Mouse (Mus musculus) heart, embryonic 11.5 days (tissue): ENCODE measurements around the gene Gjb4. TPM values are rescaled to one million over a fixed set of nuclear protein-coding genes. Genes with fewer than 3 reads are reported as not detected.
A peak's percentile ranks its signal among the peaks of the same experiment; 100 is the strongest.

Experiments
- ATAC-seq: fragments of 200-750 bp; cut with Nextera tagmentation; replicated peaks from 2 replicates; pipeline ENCODE4 v1.8.0; 2017; ENCODE audit warnings: moderate library complexity; ENCODE audit not compliant: insufficient number of reproducible peaks, low FRiP score, low TSS enrichment
- H3K27ac ChIP-seq: fragments of 300-500 bp; sonication (generic); 2 replicates; pipeline ENCODE4 v1.5.1; 2014; ENCODE audit warnings: mild to moderate bottlenecking, low read depth, low read length
- H3K27me3 ChIP-seq: fragments of 300-500 bp; sonication (generic); 2 replicates; pipeline ENCODE4 v1.6.1; 2014; ENCODE audit warnings: mild to moderate bottlenecking, low read length, mixed read lengths; ENCODE audit not compliant: control insufficient read depth, insufficient read depth
- H3K36me3 ChIP-seq: fragments of 300-500 bp; sonication (generic); 2 replicates; pipeline ENCODE4 v1.6.1; 2014; ENCODE audit warnings: mild to moderate bottlenecking, low read length, moderate library complexity, mixed read lengths; ENCODE audit not compliant: control insufficient read depth, insufficient read depth
- H3K4me1 ChIP-seq: fragments of 300-500 bp; sonication (generic); 2 replicates; pipeline ENCODE4 v1.6.1; 2014; ENCODE audit warnings: low read length; ENCODE audit not compliant: control insufficient read depth, insufficient read depth
- H3K4me2 ChIP-seq: fragments of 300-500 bp; sonication (generic); 2 replicates; pipeline ENCODE4 v1.6.1; 2014; ENCODE audit warnings: mild to moderate bottlenecking, moderate library complexity
- H3K4me3 ChIP-seq: fragments of 300-500 bp; sonication (generic); 2 replicates; pipeline ENCODE4 v1.5.1; 2014; ENCODE audit warnings: low read depth, low read length
- H3K9ac ChIP-seq: fragments of 300-500 bp; sonication (generic); 2 replicates; pipeline ENCODE4 v1.6.1; 2014; ENCODE audit warnings: mild to moderate bottlenecking, low read depth, low read length, moderate library complexity
- H3K9me3 ChIP-seq: fragments of 300-500 bp; sonication (generic); replicated peaks from 2 replicates; pipeline ENCODE4 v1.6.1; 2016; ENCODE audit warnings: low read length; ENCODE audit not compliant: control insufficient read depth
- WGBS: fragments of 180-500 bp; shearing (Covaris S2); extraction: QIAGEN DNeasy Blood & Tissue Kit; methylation state at CpG from one replicate; pipeline ENCODE4 v1.1.7; 2014; ENCODE audit not compliant: insufficient replicate concordance; 5-methylcytosine and 5-hydroxymethylcytosine counted together
- polyA plus RNA-seq: library from polyadenylated mRNA; unstranded; fragments of >200 nt; fragmentation: Nextera tagmentation; extraction: Ambion mirVana; gene quantifications from 2 replicates; pipeline ENCODE4 v1.2.1, GENCODE M21; 2014

The Gjb4 gene
- polyA plus RNA-seq, 1 experiment from 2014 or later = not detected

DNA sequence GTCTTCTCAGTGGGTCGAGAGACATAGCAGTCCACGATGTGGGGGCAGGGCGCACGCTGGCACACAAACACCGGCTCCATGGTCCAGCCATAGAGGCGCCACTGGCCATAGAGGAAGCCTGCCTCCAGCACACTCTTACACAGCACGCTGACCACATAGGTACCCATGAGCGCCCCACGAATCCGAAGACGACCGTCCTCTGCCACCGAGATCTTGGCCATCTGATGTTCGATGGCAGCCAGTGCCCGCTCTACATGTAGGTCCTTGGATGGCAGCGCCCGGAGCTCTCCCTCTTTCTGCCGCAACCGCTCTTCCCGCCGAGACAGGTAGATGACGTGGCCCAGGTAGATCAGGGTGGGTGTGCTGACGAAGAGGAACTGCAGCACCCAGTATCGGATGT is 41.5 kb downstream of the Gjb4 start:
- H3K4me1 ChIP-seq = 0 out of 2 replicates have a peak, but pooled peaks cover 4% of the 10 kb centered on the region
- peaks cover 25% of the 10 kb centered on the region for H3K27me3 ChIP-seq
- peak overlapping the region; percentile 53 for H3K4me3 ChIP-seq
- 49% methylated on average over 24 of the region's 24 CpGs for WGBS
- H3K9ac ChIP-seq = peak overlapping the region; percentile 39
- H3K9me3 ChIP-seq = no peaks in the 10 kb centered on the region
- no peaks in the 10 kb centered on the region for H3K36me3 ChIP-seq
- no peak overlapping the region for H3K27ac ChIP-seq
- no peak for ATAC-seq
- H3K4me2 ChIP-seq = peak overlapping the region; percentile 79

DNA sequence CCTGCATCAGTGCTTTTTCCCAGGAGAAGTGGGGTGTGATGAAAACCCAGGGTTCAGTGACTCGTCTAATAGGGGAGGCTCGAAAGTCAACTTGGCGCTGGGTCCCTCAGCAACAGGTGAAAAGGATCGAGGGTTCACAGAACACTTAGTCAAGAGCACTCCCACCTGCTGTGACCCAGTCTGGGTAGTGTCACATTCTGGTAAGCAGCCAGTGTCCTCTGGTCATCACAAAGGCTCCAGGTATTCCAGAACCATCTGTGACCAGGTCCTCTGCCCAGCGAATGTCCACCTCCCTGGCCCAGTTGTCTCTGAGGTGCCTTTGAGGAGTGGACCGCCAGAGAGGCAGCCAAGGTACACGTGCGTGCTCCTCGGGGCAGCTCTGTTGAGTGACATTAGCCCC is 42.3 kb downstream of the Gjb4 start:
- Histone ChIP-seq H3K4me1 (0 out of 2 replicates have a peak, but pooled peaks cover 4% of the 10 kb centered on the region), H3K4me2 (peak overlapping the region; percentile 79), H3K27ac (no peak overlapping the region), H3K27me3 (peaks cover 25% of the 10 kb centered on the region), H3K9me3 (no peaks in the 10 kb centered on the region), H3K9ac (0 out of 2 replicates have a peak overlapping the region, but pooled peaks have one; percentile 23), H3K36me3 (no peaks in the 10 kb centered on the region), H3K4me3 (peak overlapping the region; percentile 53)
- WGBS = 45% methylated on average over 9 of the region's 9 CpGs
- no peak for ATAC-seq

DNA sequence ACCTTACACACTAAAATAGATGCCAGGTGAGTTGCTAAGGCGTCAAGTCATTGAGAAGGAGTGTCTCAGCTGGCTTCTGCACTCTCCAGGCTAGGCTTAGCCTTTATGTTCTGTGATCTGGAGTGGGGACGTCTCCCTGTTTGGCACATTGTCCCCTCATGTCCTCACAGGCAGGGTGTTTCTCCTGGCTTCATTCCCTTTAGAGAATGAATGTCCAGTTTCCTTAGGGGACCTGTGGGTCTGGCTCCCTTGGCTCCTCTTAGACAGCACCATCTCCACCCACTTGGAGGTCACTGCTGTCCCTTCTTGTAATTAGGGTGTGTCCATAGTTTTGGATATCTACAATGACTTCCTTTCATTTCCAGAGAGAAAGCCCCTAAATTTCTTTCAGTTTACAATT is 47.0 kb downstream of the Gjb4 start:
- H3K4me1 ChIP-seq = 0 out of 2 replicates have a peak, but pooled peaks cover 3% of the 10 kb centered on the region
- no peak for ATAC-seq
- no peak overlapping the region for H3K4me3 ChIP-seq
- no peak overlapping the region for H3K4me2 ChIP-seq
- H3K27ac ChIP-seq = no peak overlapping the region
- H3K36me3 ChIP-seq = no peaks in the 10 kb centered on the region
- 51% methylated on average over 2 of the region's 2 CpGs for WGBS
- peaks cover 7% of the 10 kb centered on the region for H3K27me3 ChIP-seq
- H3K9ac ChIP-seq = no peak overlapping the region
- no peaks in the 10 kb centered on the region for H3K9me3 ChIP-seq

DNA sequence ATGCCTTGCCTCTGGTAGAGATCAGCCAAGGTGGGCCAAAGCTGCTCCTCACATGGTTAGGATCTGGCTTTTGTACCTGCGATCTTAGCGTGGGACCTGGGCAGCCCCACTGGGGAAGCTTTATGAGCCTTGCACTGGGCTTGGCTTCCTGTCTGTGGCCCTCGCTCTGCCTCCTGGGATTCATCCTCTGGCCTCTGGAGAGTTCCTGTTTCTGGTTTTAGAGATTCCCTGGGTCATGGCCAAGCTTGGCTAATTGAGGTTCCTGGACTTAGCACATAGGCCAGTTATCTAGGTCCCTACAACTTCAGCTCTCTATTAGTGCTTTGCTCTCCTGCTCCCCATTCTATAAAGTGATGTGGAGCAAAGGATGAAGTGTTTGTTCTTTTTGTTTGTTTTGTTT is 50.1 kb downstream of the Gjb4 start:
- H3K9me3 ChIP-seq = no peaks in the 10 kb centered on the region
- H3K9ac ChIP-seq = no peak overlapping the region
- no peak overlapping the region for H3K27ac ChIP-seq
- no peak for ATAC-seq
- WGBS = 68% methylated on average over 3 of the region's 3 CpGs
- no peaks in the 10 kb centered on the region for H3K36me3 ChIP-seq
- H3K4me2 ChIP-seq = no peak overlapping the region
- H3K4me1 ChIP-seq = 0 out of 2 replicates have a peak, but pooled peaks cover 3% of the 10 kb centered on the region
- no peak overlapping the region for H3K4me3 ChIP-seq
- no peaks in the 10 kb centered on the region for H3K27me3 ChIP-seq

Other genes with a start within 250 kb of the Gjb4 start
- gene Tmem35b, start 230.4 kb downstream of the Gjb4 start, polyA plus RNA-seq = 13.9 and 14.2 TPM in 2 replicates
- 1.2 and 1.4 TPM in 2 replicates for gene Dlgap3, start 184.9 kb downstream of the Gjb4 start, polyA plus RNA-seq
- 62.2 and 67.7 TPM in 2 replicates for gene Smim12, start 110.3 kb downstream of the Gjb4 start, polyA plus RNA-seq
- gene Gja4, start 40.0 kb downstream of the Gjb4 start, polyA plus RNA-seq = 40.6 and 41.5 TPM in 2 replicates
- 0.16 and 0.41 TPM in 2 replicates for gene Gjb3, start 23.2 kb downstream of the Gjb4 start, polyA plus RNA-seq
- 0.45 and 0.70 TPM in 2 replicates for gene Gjb5, start 4.1 kb upstream of the Gjb4 start, polyA plus RNA-seq